In the genomic region with DNA sequence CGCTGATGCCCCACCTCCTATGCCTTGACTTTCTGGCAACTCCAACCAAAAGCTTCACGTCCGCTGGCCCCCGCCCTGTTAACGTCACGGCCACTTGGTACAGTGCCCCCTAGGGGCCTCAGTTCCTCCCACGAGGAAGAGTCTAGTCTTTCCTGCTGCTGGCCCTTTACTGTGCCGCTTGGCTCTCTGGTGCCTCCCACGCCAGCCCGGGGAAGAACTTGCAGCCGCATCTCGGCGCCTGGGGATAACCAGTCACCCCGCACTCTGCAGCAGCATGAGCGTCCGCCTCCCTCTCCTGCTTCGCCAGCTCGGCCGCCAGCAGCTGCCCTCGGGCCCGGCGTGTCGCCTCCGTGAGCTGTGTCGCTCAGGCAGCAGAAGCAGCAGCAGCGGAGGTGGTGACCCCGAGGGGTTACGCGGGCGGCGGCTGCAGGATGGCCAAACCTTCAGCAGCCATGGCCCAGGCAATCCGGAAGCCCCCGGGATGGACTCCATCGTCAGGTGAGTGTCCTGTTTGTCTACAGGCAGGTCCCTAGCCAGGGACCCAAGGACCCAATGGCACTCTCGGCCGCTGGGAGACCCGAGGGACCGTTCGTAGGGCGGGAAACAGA, we compare ENCODE assay signal across 8 mouse cellular contexts. TPM values are rescaled to one million over a fixed set of nuclear protein-coding genes. Genes with fewer than 3 reads are reported as not detected.
A peak's percentile ranks its signal among the peaks of the same experiment; 100 is the strongest.
DNase-seq lines count a peak whose midpoint lies in the region; ATAC-seq and TF ChIP-seq lines count a peak whose summit lies in the region.

TSS of gene Mthfd1l (plus strand) at position 138 of the 608 bp plus-strand sequence.

- H3K79me2 ChIP-seq in C2C12 (ENCODE audit: control insufficient read depth, insufficient read depth), result peaks cover 43% of the 10 kb centered on the region

- ATAC-seq in erythroblast, adult 5-6 weeks (replicated peaks; ENCODE audit: low FRiP score, poor library complexity, severe bottlenecking), result peak; percentile 69
- ATAC-seq in kidney, embryonic 14.5 days (ENCODE audit: low FRiP score, low TSS enrichment), result peak; percentile 80
- peak; percentile 35 for ATAC-seq in limb, embryonic 15.5 days (ENCODE audit: insufficient number of reproducible peaks, low FRiP score, low TSS enrichment, low read depth)
- peak; percentile 89 for ATAC-seq in midbrain, postnatal 0 days (ENCODE audit: low FRiP score)

- peak within 1 kb of the TSS; percentile 86 for H3K4me3 ChIP-seq in C2C12 (ENCODE audit: insufficient read depth, poor library complexity, severe bottlenecking)
- peak within 1 kb of the TSS; percentile 75 for H3K4me3 ChIP-seq in heart, embryonic 10.5 days
- H3K4me3 ChIP-seq in kidney, embryonic 14.5 days (ENCODE audit: low read length), result peak within 1 kb of the TSS; percentile 61
- peak within 1 kb of the TSS; percentile 72 for H3K4me3 ChIP-seq in limb, embryonic 15.5 days
- H3K4me3 ChIP-seq in midbrain, postnatal 0 days (ENCODE audit: low read depth, low read length), result peak within 1 kb of the TSS; percentile 83

- peak within 1 kb of the TSS; percentile 85 for H3K4me2 ChIP-seq in kidney, embryonic 14.5 days (replicated peaks; ENCODE audit: low read depth, low read length)
- peak within 1 kb of the TSS; percentile 95 for H3K4me2 ChIP-seq in limb, embryonic 15.5 days
- H3K4me2 ChIP-seq in midbrain, postnatal 0 days (ENCODE audit: low read depth, low read length, poor library complexity, severe bottlenecking), result peak within 1 kb of the TSS; percentile 92

- peaks cover 10% of the 10 kb centered on the region for H3K36me3 ChIP-seq in C2C12 (ENCODE audit: control insufficient read depth, insufficient read depth)
- no peaks in the 10 kb centered on the region for H3K36me3 ChIP-seq in heart, embryonic 10.5 days
- H3K36me3 ChIP-seq in kidney, embryonic 14.5 days (ENCODE audit: control insufficient read depth, insufficient read depth, low read length), result no peaks in the 10 kb centered on the region
- H3K36me3 ChIP-seq in limb, embryonic 15.5 days, result no peaks in the 10 kb centered on the region
- H3K36me3 ChIP-seq in midbrain, postnatal 0 days (ENCODE audit: insufficient read depth, low read length), result no peaks in the 10 kb centered on the region

- H3K9me3 ChIP-seq in heart, embryonic 10.5 days, result no peaks in the 10 kb centered on the region
- no peaks in the 10 kb centered on the region for H3K9me3 ChIP-seq in kidney, embryonic 14.5 days (ENCODE audit: control insufficient read depth, low read length)
- H3K9me3 ChIP-seq in limb, embryonic 15.5 days, result no peaks in the 10 kb centered on the region
- H3K9me3 ChIP-seq in midbrain, postnatal 0 days (ENCODE audit: low read length), result no peaks in the 10 kb centered on the region

- peaks cover 24% of the 10 kb centered on the region for H3K4me1 ChIP-seq in heart, embryonic 10.5 days
- H3K4me1 ChIP-seq in kidney, embryonic 14.5 days (ENCODE audit: control insufficient read depth, insufficient read depth, low read length), result peaks cover 16% of the 10 kb centered on the region
- peaks cover 17% of the 10 kb centered on the region; the same call in 1 of the 2 replicates for H3K4me1 ChIP-seq in limb, embryonic 15.5 days
- no peaks in the 10 kb centered on the region for H3K4me1 ChIP-seq in midbrain, postnatal 0 days (ENCODE audit: insufficient read depth, low read length)

- under 1% methylated on average over 40 of the region's 40 CpGs for WGBS in heart, embryonic 10.5 days
- under 1% methylated on average over 40 of the region's 40 CpGs for WGBS in kidney, embryonic 14.5 days
- WGBS in limb, embryonic 15.5 days, result under 1% methylated on average over 40 of the region's 40 CpGs
- WGBS in midbrain, postnatal 0 days, result under 1% methylated on average over 40 of the region's 40 CpGs

- peak; percentile 95 for DNase-seq in brain, adult 2 months (ENCODE audit: low read depth, low spot score)
- peak; percentile 96 for DNase-seq in heart, embryonic 10.5 days (ENCODE audit: low spot score)
- DNase-seq in midbrain, postnatal 0 days (ENCODE audit: low spot score), result peak; percentile 91
- peak; percentile 84 to 92 for DNase-seq in spleen, postnatal 10 days (ENCODE audit: low spot score in 2 of 2)

- peaks cover 39% of the 10 kb centered on the region for H3K79me3 ChIP-seq in C2C12 (ENCODE audit: low read depth)

- peak within 1 kb of the TSS; percentile 75 for H3K9ac ChIP-seq in kidney, embryonic 14.5 days (ENCODE audit: low read depth, low read length)
- H3K9ac ChIP-seq in limb, embryonic 15.5 days, result peak within 1 kb of the TSS; percentile 65
- H3K9ac ChIP-seq in midbrain, postnatal 0 days (replicated peaks; ENCODE audit: low read length, poor library complexity, severe bottlenecking), result peak within 1 kb of the TSS; percentile 77

- no peaks in the 10 kb centered on the region for H3K27me3 ChIP-seq in C2C12 (ENCODE audit: control insufficient read depth, insufficient read depth, insufficient read length)
- no peaks in the 10 kb centered on the region for H3K27me3 ChIP-seq in heart, embryonic 10.5 days (ENCODE audit: insufficient read depth, poor library complexity, severe bottlenecking)
- no peaks in the 10 kb centered on the region for H3K27me3 ChIP-seq in kidney, embryonic 14.5 days (ENCODE audit: control insufficient read depth, insufficient read depth, low read length)
- no peaks in the 10 kb centered on the region for H3K27me3 ChIP-seq in limb, embryonic 15.5 days
- H3K27me3 ChIP-seq in midbrain, postnatal 0 days (ENCODE audit: insufficient read depth, low read length), result no peaks in the 10 kb centered on the region

- TF ChIP-seq CTCF in C2C12 (IDR thresholded peaks at IDR 0.05; ENCODE audit: control insufficient read depth, insufficient read depth, insufficient read length), result peak; percentile 75
- TF ChIP-seq CTCF in midbrain, postnatal 0 days (IDR thresholded peaks at IDR 0.05), result peak; percentile 83

- H3ac ChIP-seq in C2C12 (ENCODE audit: control insufficient read depth, insufficient read length, low read depth), result peak within 1 kb of the TSS; percentile 97

- peak within 1 kb of the TSS; percentile 93 for H3K27ac ChIP-seq in heart, embryonic 10.5 days
- H3K27ac ChIP-seq in kidney, embryonic 14.5 days (ENCODE audit: low read depth, low read length), result peak within 1 kb of the TSS; percentile 97
- H3K27ac ChIP-seq in limb, embryonic 15.5 days, result peak within 1 kb of the TSS; percentile 94
- H3K27ac ChIP-seq in midbrain, postnatal 0 days (ENCODE audit: low read depth, low read length), result peak within 1 kb of the TSS; percentile 86

TF ChIP-seq in C2C12, 6 proteins besides CTCF, POLR2A, EP300 and RAD21:
- TF ChIP-seq MAX (IDR thresholded peaks at IDR 0.05) (peak; percentile 57), CEBPB (IDR thresholded peaks at IDR 0.05; ENCODE audit: low read depth) (no peak)

RNA-seq across cellular contexts. Expression of gene Mthfd1l, which starts in this region (rescaled TPM):
- 43.6 TPM for polyA plus RNA-seq in C2C12 (2012; fragmentation: generic; extraction: Trizol)
- 5.9 and 9.6 TPM in 2 replicates for total RNA-seq in erythroblast, adult 5-6 weeks (2015; ENCODE audit: low replicate concordance)
- 26.9 and 32.3 TPM in 2 replicates for total RNA-seq in erythroblast, adult 5-6 weeks (2017; ENCODE audit: low replicate concordance)
- 20.1 and 23.2 TPM in 2 replicates for polyA plus RNA-seq in heart, embryonic 10.5 days (2016; fragmentation: Nextera tagmentation; extraction: Ambion mirVana)
- polyA plus RNA-seq in kidney, embryonic 14.5 days (2014; fragmentation: Nextera tagmentation; extraction: Ambion mirVana), result 12.8 and 20.2 TPM in 2 replicates
- polyA plus RNA-seq in limb, embryonic 15.5 days (2015; fragmentation: Nextera tagmentation; extraction: Ambion mirVana), result 8.3 and 9.0 TPM in 2 replicates
- 9.2 and 10.3 TPM in 2 replicates for total RNA-seq in midbrain, postnatal 0 days (2014; rRNA removed)
- 7.9 and 8.6 TPM in 2 replicates for polyA plus RNA-seq in midbrain, postnatal 0 days (2015; fragmentation: Nextera tagmentation; extraction: Ambion mirVana)

Comparison
In these comparisons a context has a peak if more than half of its experiments do, and no peak if none do; other contexts are left out.
1. Peak in every context shown above with its lines: DNase-seq, ATAC-seq, H3K4me3 ChIP-seq and H3K27ac ChIP-seq.
2. ATAC-seq: peak in every context shown above with its lines; median percentile 89 in midbrain, postnatal 0 days; 80 in kidney, embryonic 14.5 days; 69 in erythroblast, adult 5-6 weeks; 35 in limb, embryonic 15.5 days.